Mouse (Mus musculus) neural tube, embryonic 14.5 days (tissue): Measurements from ENCODE around the gene Pawr. TPM values are rescaled to one million over a fixed set of nuclear protein-coding genes. Genes with fewer than 3 reads are reported as not detected.
A peak's percentile ranks its signal among the peaks of the same experiment; 100 is the strongest.

Experiments
- ATAC-seq: fragments of 200-750 bp; cut with Nextera tagmentation; 2 replicates; pipeline ENCODE4 v1.8.0; 2017; ENCODE audit warnings: low read depth, mild to moderate bottlenecking, moderate TSS enrichment, moderate library complexity
- H3K27ac ChIP-seq: fragments of 300-500 bp; sonication (generic); 2 replicates; pipeline ENCODE4 v1.5.1; 2014; ENCODE audit warnings: low read depth, mild to moderate bottlenecking, control low read depth, low read length, moderate library complexity, mixed read lengths
- H3K27me3 ChIP-seq: fragments of 300-500 bp; sonication (generic); 2 replicates; pipeline ENCODE4 v1.6.1; 2014; ENCODE audit warnings: low read length; ENCODE audit not compliant: control insufficient read depth, insufficient read depth
- H3K36me3 ChIP-seq: fragments of 300-500 bp; sonication (generic); 2 replicates; pipeline ENCODE4 v1.6.1; 2014; ENCODE audit warnings: low read length, mixed read lengths; ENCODE audit not compliant: control insufficient read depth, insufficient read depth
- H3K4me1 ChIP-seq: fragments of 300-500 bp; sonication (generic); 2 replicates; pipeline ENCODE4 v1.6.1; 2014; ENCODE audit warnings: low read length; ENCODE audit not compliant: control insufficient read depth, insufficient read depth
- H3K4me2 ChIP-seq: fragments of 300-500 bp; sonication (generic); 2 replicates; pipeline ENCODE4 v1.6.1; 2014; ENCODE audit warnings: mild to moderate bottlenecking, low read depth, low read length, control low read depth
- H3K4me3 ChIP-seq: fragments of 300-500 bp; sonication (generic); 2 replicates; pipeline ENCODE4 v1.5.1; 2014; ENCODE audit warnings: low read depth, low read length, control low read depth, mixed read lengths
- H3K9ac ChIP-seq: fragments of 300-500 bp; sonication (generic); replicated peaks from 2 replicates; pipeline ENCODE4 v1.6.1; 2014; ENCODE audit warnings: low read depth, mild to moderate bottlenecking, control low read depth, low read length, mixed read lengths
- H3K9me3 ChIP-seq: fragments of 300-500 bp; sonication (generic); 2 replicates; pipeline ENCODE4 v1.6.1; 2016; ENCODE audit warnings: low read length; ENCODE audit not compliant: control insufficient read depth
- WGBS: fragments of 180-500 bp; shearing (Covaris S2); extraction: QIAGEN DNeasy Blood & Tissue Kit; methylation state at CpG from one replicate; pipeline ENCODE4 v1.1.7; 2014; 5-methylcytosine and 5-hydroxymethylcytosine counted together
- polyA plus RNA-seq: library from polyadenylated mRNA; unstranded; fragments of >200 nt; fragmentation: Nextera tagmentation; extraction: Ambion mirVana; gene quantifications from 2 replicates; pipeline ENCODE4 v1.2.1, GENCODE M21; 2014

The Pawr gene
- polyA plus RNA-seq, 1 experiment from 2014 or later = 3.8 TPM

- no peak overlapping the region for H3K4me3 ChIP-seq
- no peak overlapping the region for H3K4me2 ChIP-seq
- ATAC-seq = peak; percentile 76
- peak overlapping the region; percentile 40; the same call in 1 of the 2 replicates for H3K27ac ChIP-seq
- no peaks in the 10 kb centered on the region for H3K9me3 ChIP-seq
- 60% methylated on average over 11 of the region's 11 CpGs for WGBS
- no peaks in the 10 kb centered on the region for H3K27me3 ChIP-seq
- no peaks in the 10 kb centered on the region for H3K4me1 ChIP-seq
- H3K36me3 ChIP-seq = no peaks in the 10 kb centered on the region
- no peak overlapping the region for H3K9ac ChIP-seq
Measured at GRCm38 (mm10) chr10:108307772-108308171, 24.1 kb upstream of the Pawr start.

GRCm38 (mm10) chr10:108310195-108310594, 21.7 kb upstream of the Pawr start:
- H3K27me3 ChIP-seq = no peaks in the 10 kb centered on the region
- no peaks in the 10 kb centered on the region for H3K9me3 ChIP-seq
- H3K9ac ChIP-seq = no peak overlapping the region
- no peak overlapping the region for H3K4me2 ChIP-seq
- H3K4me3 ChIP-seq = no peak overlapping the region
- no peaks in the 10 kb centered on the region for H3K4me1 ChIP-seq
- no peak for ATAC-seq
- WGBS = 92% methylated on average over 5 of the region's 5 CpGs
- no peaks in the 10 kb centered on the region for H3K36me3 ChIP-seq
- H3K27ac ChIP-seq = no peak overlapping the region

GRCm38 (mm10) chr10:108311396-108311795, 20.5 kb upstream of the Pawr start:
- 94% methylated on average over 3 of the region's 3 CpGs for WGBS
- Histone ChIP-seq H3K4me3 (no peak overlapping the region), H3K9me3 (no peaks in the 10 kb centered on the region), H3K4me2 (no peak overlapping the region), H3K27ac (no peak overlapping the region), H3K4me1 (no peaks in the 10 kb centered on the region), H3K27me3 (no peaks in the 10 kb centered on the region), H3K9ac (no peak overlapping the region), H3K36me3 (no peaks in the 10 kb centered on the region)
- ATAC-seq = no peak

- WGBS = 27% methylated on average over 6 of the region's 6 CpGs
- Histone ChIP-seq H3K4me3 (no peak overlapping the region), H3K9ac (no peak overlapping the region), H3K4me2 (no peak overlapping the region), H3K27ac (no peak overlapping the region), H3K9me3 (no peaks in the 10 kb centered on the region), H3K36me3 (no peaks in the 10 kb centered on the region), H3K4me1 (no peaks in the 10 kb centered on the region), H3K27me3 (no peaks in the 10 kb centered on the region)
- ATAC-seq = no peak
Measured at GRCm38 (mm10) chr10:108313845-108314244, 18.1 kb upstream of the Pawr start.

GRCm38 (mm10) chr10:108314396-108314795, 17.5 kb upstream of the Pawr start:
- no peak for ATAC-seq
- H3K36me3 ChIP-seq = no peaks in the 10 kb centered on the region
- no peak overlapping the region for H3K9ac ChIP-seq
- no peak overlapping the region for H3K4me2 ChIP-seq
- H3K4me3 ChIP-seq = no peak overlapping the region
- no peaks in the 10 kb centered on the region for H3K9me3 ChIP-seq
- no peaks in the 10 kb centered on the region for H3K4me1 ChIP-seq
- WGBS = 91% methylated on average over 8 of the region's 8 CpGs
- no peaks in the 10 kb centered on the region for H3K27me3 ChIP-seq
- no peak overlapping the region for H3K27ac ChIP-seq

GRCm38 (mm10) chr10:108315236-108315635, 16.7 kb upstream of the Pawr start:
- Histone ChIP-seq H3K4me1 (no peaks in the 10 kb centered on the region), H3K4me2 (no peak overlapping the region), H3K4me3 (no peak overlapping the region), H3K9ac (no peak overlapping the region), H3K27me3 (no peaks in the 10 kb centered on the region), H3K27ac (no peak overlapping the region), H3K36me3 (no peaks in the 10 kb centered on the region), H3K9me3 (no peaks in the 10 kb centered on the region)
- ATAC-seq = no peak
- 94% methylated on average over 7 of the region's 7 CpGs for WGBS

- Histone ChIP-seq H3K27me3 (peaks cover 2% of the 10 kb centered on the region; the same call in 1 of the 2 replicates), H3K4me2 (no peak overlapping the region), H3K4me3 (no peak overlapping the region), H3K36me3 (no peaks in the 10 kb centered on the region), H3K9ac (no peak overlapping the region), H3K9me3 (no peaks in the 10 kb centered on the region), H3K27ac (no peak overlapping the region), H3K4me1 (peaks cover 4% of the 10 kb centered on the region; the same call in 1 of the 2 replicates)
- ATAC-seq = no peak
- WGBS = 93% methylated on average over 7 of the region's 7 CpGs
Measured at GRCm38 (mm10) chr10:108328356-108328755, 3.6 kb upstream of the Pawr start.

- Histone ChIP-seq H3K4me1 (peaks cover 4% of the 10 kb centered on the region; the same call in 1 of the 2 replicates), H3K4me3 (no peak overlapping the region), H3K9ac (no peak overlapping the region), H3K36me3 (no peaks in the 10 kb centered on the region), H3K27me3 (peaks cover 2% of the 10 kb centered on the region; the same call in 1 of the 2 replicates), H3K27ac (no peak overlapping the region), H3K4me2 (no peak overlapping the region), H3K9me3 (no peaks in the 10 kb centered on the region)
- 91% methylated on average over 12 of the region's 12 CpGs for WGBS
- no peak for ATAC-seq
Measured at GRCm38 (mm10) chr10:108328983-108329382, 2.9 kb upstream of the Pawr start.

- no peak overlapping the region for H3K9ac ChIP-seq
- peaks cover 4% of the 10 kb centered on the region; the same call in 1 of the 2 replicates for H3K4me1 ChIP-seq
- H3K27me3 ChIP-seq = peaks cover 2% of the 10 kb centered on the region; the same call in 1 of the 2 replicates
- no peak for ATAC-seq
- H3K36me3 ChIP-seq = no peaks in the 10 kb centered on the region
- WGBS = 84% methylated on average over 5 of the region's 5 CpGs
- H3K4me2 ChIP-seq = no peak overlapping the region
- H3K9me3 ChIP-seq = no peaks in the 10 kb centered on the region
- H3K27ac ChIP-seq = no peak overlapping the region
- no peak overlapping the region for H3K4me3 ChIP-seq
Measured at GRCm38 (mm10) chr10:108329771-108330170, 2.1 kb upstream of the Pawr start.
